Mouse (Mus musculus): ENCODE data around the gene Apof. TPM values are rescaled to one million over a fixed set of nuclear protein-coding genes. Genes with fewer than 3 reads are reported as not detected.

The Apof gene
- 46.0 and 46.6 TPM in 2 replicates for polyA plus RNA-seq (2015; fragmentation: Nextera tagmentation; extraction: Ambion mirVana)

- H3K4me2 ChIP-seq: peak within 1 kb of the TSS; percentile 85
- WGBS (ENCODE audit: insufficient replicate concordance): 77% methylated on average over 6 of the region's 6 CpGs
- peaks cover 35% of the 10 kb centered on the region for H3K4me1 ChIP-seq (replicated peaks)
- no peaks in the 10 kb centered on the region for H3K27me3 ChIP-seq
- no peak; the same call in 1 of the 2 replicates for ATAC-seq (ENCODE audit: low read depth)
- no peak for DNase-seq
- H3K9ac ChIP-seq: peak within 1 kb of the TSS; percentile 40
- peak within 1 kb of the TSS; percentile 86 for H3K4me3 ChIP-seq (replicated peaks)
- H3K27ac ChIP-seq: peak within 1 kb of the TSS; percentile 71
- no peaks in the 10 kb centered on the region for H3K9me3 ChIP-seq (replicated peaks)
- H3K36me3 ChIP-seq: no peaks in the 10 kb centered on the region
Observed at GRCm38 (mm10) chr10:128268371-128268770, at the start of gene Apof. Gene Apof (plus strand): TSS chr10:128268671.

- H3K9ac ChIP-seq: no peak overlapping the region
- WGBS (ENCODE audit: insufficient replicate concordance): 56% methylated on average over 16 of the region's 16 CpGs
- no peak overlapping the region for H3K27ac ChIP-seq
- no peak overlapping the region for H3K4me2 ChIP-seq
- H3K36me3 ChIP-seq: no peaks in the 10 kb centered on the region
- no peak overlapping the region for H3K4me3 ChIP-seq (replicated peaks)
- H3K9me3 ChIP-seq (replicated peaks): no peaks in the 10 kb centered on the region
- DNase-seq (no peak), ATAC-seq (ENCODE audit: low read depth) (no peak)
- peaks cover 41% of the 10 kb centered on the region for H3K4me1 ChIP-seq (replicated peaks)
- H3K27me3 ChIP-seq: no peaks in the 10 kb centered on the region
Observed at GRCm38 (mm10) chr10:128221533-128222286, 46.8 kb upstream of the Apof start.

- Histone ChIP-seq H3K4me1 (replicated peaks) (peaks cover 35% of the 10 kb centered on the region), H3K36me3 (no peaks in the 10 kb centered on the region), H3K27me3 (no peaks in the 10 kb centered on the region), H3K4me3 (replicated peaks) (no peak overlapping the region), H3K9me3 (replicated peaks) (no peaks in the 10 kb centered on the region), H3K27ac (no peak overlapping the region), H3K4me2 (no peak overlapping the region), H3K9ac (no peak overlapping the region)
- 60% methylated on average over 5 of the region's 5 CpGs for WGBS (ENCODE audit: insufficient replicate concordance)
- ATAC-seq (ENCODE audit: low read depth): no peak
- no peak for DNase-seq
Observed at GRCm38 (mm10) chr10:128225064-128225463, 43.4 kb upstream of the Apof start.

DNA sequence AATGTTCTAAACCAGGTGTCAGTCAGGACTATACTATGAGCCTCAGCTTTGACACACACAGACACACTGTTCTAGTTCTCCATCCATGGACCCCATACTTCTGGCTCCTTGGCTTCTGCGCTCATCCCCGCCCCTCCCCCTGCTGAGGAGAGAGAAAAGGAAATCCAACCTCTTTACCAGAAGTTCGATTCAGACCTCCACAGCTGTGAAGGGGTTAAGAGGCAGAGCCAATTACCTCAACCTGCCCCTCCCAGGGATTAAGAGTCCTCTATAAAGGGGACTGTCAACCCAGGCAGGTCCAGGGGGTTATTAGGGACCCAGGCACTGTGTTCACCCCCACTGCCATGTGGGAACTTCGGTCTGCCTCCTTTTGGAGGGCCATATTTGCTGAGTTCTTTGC lies 42.9 kb upstream of the Apof start, which contains the start of gene Mip:
Gene Mip, plus strand, starts transcription at position 301 of the 400 bp plus-strand sequence.
- H3K27me3 ChIP-seq: no peaks in the 10 kb centered on the region
- no peak for DNase-seq
- 63% methylated on average over 4 of the region's 4 CpGs for WGBS (ENCODE audit: insufficient replicate concordance)

GRCm38 (mm10) chr10:128227592-128227991 lies 40.9 kb upstream of the Apof start:
- DNase-seq (no peak), ATAC-seq (ENCODE audit: low read depth) (no peak)
- Histone ChIP-seq H3K36me3 (no peaks in the 10 kb centered on the region), H3K4me3 (replicated peaks) (no peak overlapping the region), H3K9ac (no peak overlapping the region), H3K9me3 (replicated peaks) (no peaks in the 10 kb centered on the region), H3K4me2 (no peak overlapping the region), H3K27ac (no peak overlapping the region), H3K27me3 (no peaks in the 10 kb centered on the region), H3K4me1 (replicated peaks) (peaks cover 34% of the 10 kb centered on the region)
- WGBS (ENCODE audit: insufficient replicate concordance): 79% methylated on average over 9 of the region's 9 CpGs

More for the DNA sequence above, 42.9 kb upstream of the Apof start, which contains the start of gene Mip:
- Histone ChIP-seq H3K36me3 (no peaks in the 10 kb centered on the region), H3K9me3 (replicated peaks) (no peaks in the 10 kb centered on the region), H3K4me3 (replicated peaks) (no peak within 1 kb of the TSS), H3K9ac (no peak within 1 kb of the TSS; the same call in 1 of the 2 replicates), H3K27ac (no peak within 1 kb of the TSS), H3K4me1 (replicated peaks) (peaks cover 37% of the 10 kb centered on the region), H3K4me2 (no peak within 1 kb of the TSS)
- no peak for ATAC-seq (ENCODE audit: low read depth)

GRCm38 (mm10) chr10:128228009-128228408 lies 40.5 kb upstream of the Apof start:
- no peaks in the 10 kb centered on the region for H3K36me3 ChIP-seq
- 81% methylated on average over 8 of the region's 8 CpGs for WGBS (ENCODE audit: insufficient replicate concordance)
- ATAC-seq (ENCODE audit: low read depth): no peak
- peaks cover 38% of the 10 kb centered on the region for H3K4me1 ChIP-seq (replicated peaks)
- no peak overlapping the region for H3K4me3 ChIP-seq (replicated peaks)
- no peaks in the 10 kb centered on the region for H3K27me3 ChIP-seq
- no peak for DNase-seq
- H3K4me2 ChIP-seq: no peak overlapping the region
- H3K9me3 ChIP-seq (replicated peaks): no peaks in the 10 kb centered on the region
- no peak overlapping the region for H3K9ac ChIP-seq
- H3K27ac ChIP-seq: no peak overlapping the region

- Histone ChIP-seq H3K27ac (peak overlapping the region; percentile 97), H3K9ac (peak overlapping the region; percentile 94), H3K9me3 (replicated peaks) (no peaks in the 10 kb centered on the region), H3K36me3 (peaks cover 9% of the 10 kb centered on the region), H3K4me2 (peak overlapping the region; percentile 91), H3K4me1 (replicated peaks) (peaks cover 53% of the 10 kb centered on the region), H3K27me3 (no peaks in the 10 kb centered on the region), H3K4me3 (replicated peaks) (peak overlapping the region; percentile 88; the same call in 1 of the 2 replicates)
- WGBS (ENCODE audit: insufficient replicate concordance): 69% methylated on average over 12 of the region's 12 CpGs
- ATAC-seq (ENCODE audit: low read depth): no peak
- no peak for DNase-seq
Observed at GRCm38 (mm10) chr10:128230582-128230981, 37.9 kb upstream of the Apof start.

GRCm38 (mm10) chr10:128231146-128231545 lies 37.3 kb upstream of the Apof start:
- H3K4me3 ChIP-seq (replicated peaks): peak overlapping the region; percentile 88
- DNase-seq (no peak), ATAC-seq (ENCODE audit: low read depth) (no peak)
- H3K9me3 ChIP-seq (replicated peaks): no peaks in the 10 kb centered on the region
- peak overlapping the region; percentile 94 for H3K9ac ChIP-seq
- peaks cover 53% of the 10 kb centered on the region for H3K4me1 ChIP-seq (replicated peaks)
- peak overlapping the region; percentile 91 for H3K4me2 ChIP-seq
- peak overlapping the region; percentile 97 for H3K27ac ChIP-seq
- no peaks in the 10 kb centered on the region for H3K27me3 ChIP-seq
- WGBS (ENCODE audit: insufficient replicate concordance): 11% methylated on average over 5 of the region's 5 CpGs
- peaks cover 10% of the 10 kb centered on the region for H3K36me3 ChIP-seq

GRCm38 (mm10) chr10:128231697-128232419 lies 36.6 kb upstream of the Apof start, which contains the start of gene Timeless:
Gene Timeless (plus strand): TSS chr10:128232065.
- under 1% methylated on average over 55 of the region's 58 CpGs for WGBS (ENCODE audit: insufficient replicate concordance)
- H3K27me3 ChIP-seq: no peaks in the 10 kb centered on the region
- H3K36me3 ChIP-seq: peaks cover 10% of the 10 kb centered on the region
- H3K9ac ChIP-seq: peak within 1 kb of the TSS; percentile 94
- H3K9me3 ChIP-seq (replicated peaks): no peaks in the 10 kb centered on the region
- peaks cover 54% of the 10 kb centered on the region for H3K4me1 ChIP-seq (replicated peaks)
- H3K27ac ChIP-seq: peak within 1 kb of the TSS; percentile 97
- DNase-seq (peak; percentile 82), ATAC-seq (ENCODE audit: low read depth) (peak; percentile 90)
- H3K4me3 ChIP-seq (replicated peaks): peak within 1 kb of the TSS; percentile 88
- H3K4me2 ChIP-seq: peak within 1 kb of the TSS; percentile 91

GRCm38 (mm10) chr10:128232420-128232985 lies 36.0 kb upstream of the Apof start:
- under 1% methylated on average over 14 of the region's 14 CpGs for WGBS (ENCODE audit: insufficient replicate concordance)
- Histone ChIP-seq H3K9ac (peak overlapping the region; percentile 94), H3K27ac (peak overlapping the region; percentile 97), H3K4me2 (peak overlapping the region; percentile 91), H3K9me3 (replicated peaks) (no peaks in the 10 kb centered on the region), H3K4me1 (replicated peaks) (peaks cover 57% of the 10 kb centered on the region), H3K4me3 (replicated peaks) (peak overlapping the region; percentile 88), H3K27me3 (no peaks in the 10 kb centered on the region), H3K36me3 (peaks cover 10% of the 10 kb centered on the region)
- ATAC-seq (ENCODE audit: low read depth): peak; percentile 51
- peak; percentile 65 for DNase-seq

- 70% methylated on average over 4 of the region's 4 CpGs for WGBS (ENCODE audit: insufficient replicate concordance)
- no peaks in the 10 kb centered on the region for H3K27me3 ChIP-seq
- no peak for ATAC-seq (ENCODE audit: low read depth)
- peaks cover 61% of the 10 kb centered on the region for H3K4me1 ChIP-seq (replicated peaks)
- DNase-seq: no peak
- no peak overlapping the region for H3K4me3 ChIP-seq (replicated peaks)
- no peak overlapping the region for H3K4me2 ChIP-seq
- H3K36me3 ChIP-seq: peaks cover 37% of the 10 kb centered on the region
- no peak overlapping the region for H3K9ac ChIP-seq
- H3K9me3 ChIP-seq (replicated peaks): no peaks in the 10 kb centered on the region
- peak overlapping the region; percentile 21; the same call in 1 of the 2 replicates for H3K27ac ChIP-seq
Observed at GRCm38 (mm10) chr10:128236321-128236720, 32.1 kb upstream of the Apof start.
